Mouse (Mus musculus) stomach, postnatal 0 days (tissue): ENCODE measurements around the gene Mlana. TPM values are rescaled to one million over a fixed set of nuclear protein-coding genes. Genes with fewer than 3 reads are reported as not detected.

Experiments used
- ATAC-seq: fragments of 200-750 bp; cut with Nextera tagmentation; 2 replicates; pipeline ENCODE4 v1.8.0; 2017; ENCODE audit not compliant: low FRiP score, low TSS enrichment
- DNase-seq: peaks from one replicate; pipeline ENCODE4 v3.0.0-alpha.2; 2016; ENCODE audit warnings: low spot score
- H3K27ac ChIP-seq: fragments of 300-500 bp; sonication (generic); replicated peaks from 2 replicates; pipeline ENCODE4 v1.5.1; 2014; ENCODE audit warnings: mild to moderate bottlenecking, control low read depth
- H3K27me3 ChIP-seq: fragments of 300-500 bp; sonication (generic); 2 replicates; pipeline ENCODE4 v1.6.1; 2014; ENCODE audit warnings: low read length; ENCODE audit not compliant: control insufficient read depth, insufficient read depth
- H3K36me3 ChIP-seq: fragments of 300-500 bp; sonication (generic); 2 replicates; pipeline ENCODE4 v1.6.1; 2014; ENCODE audit warnings: low read length, mixed read lengths; ENCODE audit not compliant: control insufficient read depth, insufficient read depth
- H3K4me1 ChIP-seq: fragments of 300-500 bp; sonication (generic); replicated peaks from 2 replicates; pipeline ENCODE4 v1.6.1; 2014; ENCODE audit warnings: antibody characterized with exemption; ENCODE audit not compliant: control insufficient read depth, insufficient read depth
- H3K4me2 ChIP-seq: fragments of 300-500 bp; sonication (generic); replicated peaks from 2 replicates; pipeline ENCODE4 v1.6.1; 2014; ENCODE audit warnings: low read depth, mild to moderate bottlenecking, control low read depth, moderate library complexity
- H3K4me3 ChIP-seq: fragments of 300-500 bp; sonication (generic); 2 replicates; pipeline ENCODE4 v1.5.1; 2014; ENCODE audit warnings: low read depth, low read length, control low read depth
- H3K9ac ChIP-seq: fragments of 300-500 bp; sonication (generic); 2 replicates; pipeline ENCODE4 v1.6.1; 2014; ENCODE audit warnings: mild to moderate bottlenecking, low read length, control low read depth, mixed read lengths
- H3K9me3 ChIP-seq: fragments of 300-500 bp; sonication (generic); 2 replicates; pipeline ENCODE4 v1.6.1; 2016; ENCODE audit warnings: low read length; ENCODE audit not compliant: control insufficient read depth
- CTCF ChIP-seq: IDR thresholded peaks from 2 replicates; pipeline ENCODE4 v1.5.1; 2016; ENCODE audit warnings: antibody characterized with exemption, low read depth, mild to moderate bottlenecking, moderate library complexity
- EP300 ChIP-seq: optimal IDR thresholded peaks from 2 replicates; pipeline ENCODE3; 2016; ENCODE audit warnings: antibody characterized with exemption
- WGBS: fragments of 180-500 bp; shearing (Covaris S2); extraction: QIAGEN DNeasy Blood & Tissue Kit; methylation state at CpG from one replicate; pipeline ENCODE4 v1.1.7; 2014; 5-methylcytosine and 5-hydroxymethylcytosine counted together
- polyA plus RNA-seq: library from polyadenylated mRNA; unstranded; fragments of >200 nt; fragmentation: Nextera tagmentation; extraction: Ambion mirVana; gene quantifications from 2 replicates; pipeline ENCODE4 v1.2.1, GENCODE M21; 2015

Gene Mlana
- polyA plus RNA-seq, 1 experiment from 2014 or later: not detected

DNA sequence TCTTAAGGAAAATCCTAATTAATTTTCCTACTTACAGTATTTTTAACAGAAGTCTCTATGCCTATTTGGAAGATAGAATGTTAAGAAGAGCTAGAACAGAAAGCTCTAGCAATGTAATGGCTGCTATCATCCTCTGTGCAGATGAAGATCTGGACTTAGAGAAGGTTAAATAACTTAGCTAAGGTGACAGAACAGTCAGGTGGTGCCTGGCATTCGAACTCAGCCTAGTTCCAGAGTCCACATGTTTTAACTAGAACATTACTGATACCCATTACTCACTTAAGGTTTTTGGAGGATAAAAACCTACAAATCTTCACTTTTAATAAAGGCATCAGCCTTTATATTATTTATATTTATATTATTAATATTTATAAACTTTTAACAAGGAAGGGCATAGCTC is 43.0 kb downstream of the Mlana start:
- TF ChIP-seq EP300: no peak
- TF ChIP-seq CTCF: no peak
- H3K4me3 ChIP-seq: no peak overlapping the region
- no peak overlapping the region for H3K9ac ChIP-seq
- no peaks in the 10 kb centered on the region for H3K27me3 ChIP-seq
- H3K36me3 ChIP-seq: no peaks in the 10 kb centered on the region
- no peaks in the 10 kb centered on the region for H3K4me1 ChIP-seq
- no peak for DNase-seq
- 89% methylated on average over 1 of the region's 1 CpGs for WGBS
- no peak overlapping the region for H3K27ac ChIP-seq
- no peak for ATAC-seq
- H3K4me2 ChIP-seq: no peak overlapping the region
- no peaks in the 10 kb centered on the region for H3K9me3 ChIP-seq

DNA sequence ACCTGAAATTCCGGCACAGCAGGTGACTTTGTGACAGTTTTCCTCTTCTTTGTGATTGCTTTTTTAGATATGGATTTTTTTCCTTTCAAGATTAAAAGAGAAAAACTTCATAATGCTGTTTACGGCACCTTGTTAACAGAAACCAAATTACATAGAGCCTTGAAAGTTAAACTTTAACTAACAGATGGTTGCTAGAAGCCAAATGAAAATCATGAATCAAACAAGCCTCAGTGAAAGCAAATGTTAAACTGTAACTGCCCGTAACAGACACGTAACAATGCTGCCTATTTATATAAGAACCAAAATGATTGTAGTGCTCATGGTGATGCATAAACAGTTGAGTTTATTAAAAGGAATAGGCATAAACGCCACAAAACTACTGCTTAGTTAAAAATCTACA is 45.9 kb downstream of the Mlana start:
- 53% methylated on average over 5 of the region's 5 CpGs for WGBS
- no peak for ATAC-seq
- H3K4me3 ChIP-seq: no peak overlapping the region
- H3K4me2 ChIP-seq: no peak overlapping the region
- no peak overlapping the region for H3K27ac ChIP-seq
- H3K9me3 ChIP-seq: no peaks in the 10 kb centered on the region
- no peak overlapping the region for H3K9ac ChIP-seq
- no peak for DNase-seq
- no peaks in the 10 kb centered on the region for H3K36me3 ChIP-seq
- no peaks in the 10 kb centered on the region for H3K4me1 ChIP-seq
- H3K27me3 ChIP-seq: no peaks in the 10 kb centered on the region
- TF ChIP-seq CTCF: no peak

DNA sequence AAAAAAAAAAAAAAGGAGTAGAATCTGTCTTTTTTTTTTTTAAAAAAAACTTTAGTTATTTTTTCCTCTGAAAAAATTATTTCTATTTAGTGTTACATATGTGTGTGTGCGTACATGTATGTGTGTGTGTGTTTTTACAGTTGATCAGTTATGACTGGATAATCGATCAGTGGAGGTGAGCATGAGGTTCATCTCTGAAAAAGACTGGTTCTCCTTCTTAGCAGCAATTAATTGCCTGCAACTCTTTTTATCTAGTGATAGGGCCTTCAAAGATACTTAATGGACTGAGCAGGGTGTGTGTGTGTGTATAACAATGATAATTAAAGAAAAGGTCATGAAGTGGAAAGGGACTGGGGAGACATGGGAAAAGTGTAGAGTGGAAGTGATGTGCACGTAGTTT is 53.4 kb downstream of the Mlana start:
- H3K4me1 ChIP-seq: no peaks in the 10 kb centered on the region
- no peaks in the 10 kb centered on the region for H3K36me3 ChIP-seq
- H3K27me3 ChIP-seq: no peaks in the 10 kb centered on the region
- H3K4me3 ChIP-seq: no peak overlapping the region
- no peak for DNase-seq
- no peak overlapping the region for H3K27ac ChIP-seq
- H3K9me3 ChIP-seq: no peaks in the 10 kb centered on the region
- no peak overlapping the region for H3K4me2 ChIP-seq
- no peak overlapping the region for H3K9ac ChIP-seq
- TF ChIP-seq EP300: no peak
- WGBS: 92% methylated on average over 3 of the region's 3 CpGs
- ATAC-seq: no peak

DNA sequence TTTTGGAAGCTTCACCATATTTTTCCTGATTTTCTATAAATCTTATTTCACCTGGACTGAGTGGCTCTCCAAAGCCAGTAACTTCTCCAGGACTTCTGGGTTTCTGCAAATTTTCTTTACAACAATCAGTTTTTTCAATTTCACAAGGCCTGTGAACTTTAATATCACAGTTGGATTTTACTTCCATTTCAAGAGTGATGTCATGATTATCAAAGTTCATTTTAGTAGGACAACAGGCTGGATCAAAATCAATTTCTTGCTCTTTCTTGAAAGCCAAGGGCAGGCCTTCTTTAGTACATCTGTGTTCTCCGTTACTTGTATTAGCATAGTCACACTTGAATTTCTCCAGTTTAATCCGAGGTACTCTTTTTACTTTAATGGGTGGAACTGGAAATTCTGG is 56.3 kb downstream of the Mlana start:
- ATAC-seq: no peak
- Histone ChIP-seq H3K4me1 (no peaks in the 10 kb centered on the region), H3K36me3 (no peaks in the 10 kb centered on the region), H3K4me3 (no peak overlapping the region), H3K9ac (no peak overlapping the region), H3K4me2 (no peak overlapping the region), H3K27me3 (no peaks in the 10 kb centered on the region), H3K9me3 (no peaks in the 10 kb centered on the region), H3K27ac (no peak overlapping the region)
- TF ChIP-seq EP300: no peak
- no peak for TF ChIP-seq CTCF
- WGBS: 66% methylated on average over 2 of the region's 2 CpGs
- DNase-seq: no peak

Other genes with a start within 250 kb of the Mlana start
- 7.4 and 7.6 TPM in 2 replicates for gene Ric1, start 175.5 kb upstream of the Mlana start, polyA plus RNA-seq
- gene Ermp1, start 49.4 kb upstream of the Mlana start, polyA plus RNA-seq: 19.9 and 23.0 TPM in 2 replicates
- gene 9930021J03Rik, start 108.2 kb downstream of the Mlana start, polyA plus RNA-seq: 2.8 and 3.0 TPM in 2 replicates
- 7.4 and 7.8 TPM in 2 replicates for gene Ranbp6, start 115.2 kb downstream of the Mlana start, polyA plus RNA-seq
- 54.4 and 63.6 TPM in 2 replicates for gene Il33, start 227.3 kb downstream of the Mlana start, polyA plus RNA-seq